Mouse (Mus musculus) cortical plate, adult 2 months (tissue): ENCODE measurements around the gene Ifnk.

Experiments
- CTCF ChIP-seq: fragments of 200-500 bp; IDR thresholded peaks from 2 replicates; pipeline ENCODE4 v1.5.1; 2011; ENCODE audit warnings: mild to moderate bottlenecking, control low read depth, low read length; ENCODE audit not compliant: insufficient read depth; ENCODE audit errors: extremely low read depth
- POLR2A ChIP-seq: fragments of 200-500 bp; IDR thresholded peaks from 2 replicates; pipeline ENCODE4 v1.6.1; 2011; ENCODE audit warnings: mild to moderate bottlenecking, low read length, control low read depth; ENCODE audit not compliant: insufficient read depth; ENCODE audit errors: extremely low read depth

- TF ChIP-seq CTCF (no peak), POLR2A (no peak)
Observed at GRCm38 (mm10) chr4:35156149-35156611, 4.3 kb downstream of the Ifnk start.
